Mouse (Mus musculus): ENCODE data around the gene Mxi1. TPM values are rescaled to one million over a fixed set of nuclear protein-coding genes. Genes with fewer than 3 reads are reported as not detected.
A peak's percentile ranks its signal among the peaks of the same experiment; 100 is the strongest.
"Not testable (repeated sequence)": the region's sequence is repeated elsewhere in the genome, so short reads cannot be mapped to it uniquely, and the experiment has no call there.

Gene Mxi1
- total RNA-seq, 2 experiments from 2014 or later = 66.9 to 77.8 TPM

DNA sequence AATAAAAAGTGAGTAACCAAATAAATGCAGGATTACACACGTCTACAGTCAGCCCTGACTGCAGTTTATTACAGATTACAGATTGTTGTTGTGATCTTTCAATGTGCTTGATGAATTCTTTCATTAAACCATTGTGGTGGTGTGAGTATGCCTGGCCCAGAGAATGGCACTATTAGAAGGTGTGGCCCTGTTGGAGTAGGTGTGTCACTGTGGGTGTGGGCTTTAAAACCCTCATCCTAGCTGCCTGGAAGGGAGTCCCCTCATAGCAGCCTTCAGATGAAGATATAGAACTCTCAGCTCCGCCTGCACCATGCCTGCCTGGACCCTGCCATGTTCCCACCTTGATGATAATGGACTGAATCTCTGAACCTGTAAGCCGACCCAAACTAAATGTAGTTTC is 84.6 kb downstream of the Mxi1 start:
- DNase-seq (ENCODE audit: low spot score in 2 of 2) = not testable (repeated sequence)

- not testable (repeated sequence) for DNase-seq (ENCODE audit: low spot score in 2 of 2)
Observed at GRCm38 (mm10) chr19:53395805-53396204, 85.5 kb downstream of the Mxi1 start.

DNA sequence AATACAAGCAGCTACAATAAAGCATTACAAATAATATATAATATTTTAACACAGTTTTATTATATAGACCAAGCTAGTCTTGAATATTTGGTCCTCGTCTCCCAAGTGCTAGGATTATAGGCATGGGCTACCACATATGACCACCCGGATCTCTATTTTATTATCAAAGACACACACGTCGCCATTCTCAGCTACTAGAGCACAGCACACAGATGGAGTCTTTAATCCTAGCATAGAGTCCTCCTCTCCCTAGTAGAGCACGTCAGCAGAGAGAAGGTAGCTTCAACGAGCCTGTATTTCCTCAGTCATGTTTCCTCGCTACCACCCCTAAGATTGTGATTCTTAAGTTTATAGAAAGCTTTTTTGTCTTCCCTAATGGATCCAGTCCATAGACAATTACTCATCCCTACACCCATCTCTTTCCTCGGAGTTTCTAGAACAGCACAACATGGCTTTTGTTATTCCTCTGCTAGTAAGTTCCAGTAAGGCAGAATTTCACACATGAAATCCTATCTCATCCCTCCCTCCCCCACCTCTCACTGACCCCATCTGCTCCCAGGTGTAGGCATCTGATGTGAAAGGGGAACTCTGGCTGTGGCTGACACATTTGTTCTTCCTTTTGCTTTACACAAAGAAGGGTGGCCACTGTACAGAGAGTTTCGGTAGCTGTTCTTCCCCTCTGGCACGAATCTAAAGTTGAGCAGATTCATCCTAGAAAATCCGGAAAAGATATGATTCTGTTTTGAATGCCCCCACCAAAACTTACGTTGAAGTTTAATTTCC is 87.3 kb downstream of the Mxi1 start:
- no peak for DNase-seq (ENCODE audit: low spot score in 2 of 2)

DNA sequence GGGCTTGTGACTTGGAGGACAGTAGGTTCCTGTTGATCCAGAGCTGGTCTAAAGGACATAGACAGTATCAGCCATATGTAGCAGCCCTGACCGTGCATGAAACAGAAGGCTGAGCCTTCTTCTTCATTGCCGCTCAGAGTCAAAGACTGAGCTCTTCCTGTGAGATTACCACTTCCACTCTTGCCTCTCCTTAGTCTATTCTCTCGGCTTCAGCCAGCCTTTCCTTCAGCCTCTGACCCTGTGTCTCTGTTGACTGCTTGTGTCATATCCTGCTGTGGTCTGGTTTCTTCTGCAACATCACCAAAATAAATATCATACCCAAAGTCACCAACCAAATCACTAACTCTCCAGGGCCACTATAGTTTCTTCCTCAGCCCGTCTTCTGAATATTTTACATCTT is 88.9 kb downstream of the Mxi1 start:
- no peak for DNase-seq (ENCODE audit: low spot score in 2 of 2)

- no peak for DNase-seq (ENCODE audit: low spot score in 2 of 2)
Observed at GRCm38 (mm10) chr19:53400332-53401110, 90.2 kb downstream of the Mxi1 start.

DNA sequence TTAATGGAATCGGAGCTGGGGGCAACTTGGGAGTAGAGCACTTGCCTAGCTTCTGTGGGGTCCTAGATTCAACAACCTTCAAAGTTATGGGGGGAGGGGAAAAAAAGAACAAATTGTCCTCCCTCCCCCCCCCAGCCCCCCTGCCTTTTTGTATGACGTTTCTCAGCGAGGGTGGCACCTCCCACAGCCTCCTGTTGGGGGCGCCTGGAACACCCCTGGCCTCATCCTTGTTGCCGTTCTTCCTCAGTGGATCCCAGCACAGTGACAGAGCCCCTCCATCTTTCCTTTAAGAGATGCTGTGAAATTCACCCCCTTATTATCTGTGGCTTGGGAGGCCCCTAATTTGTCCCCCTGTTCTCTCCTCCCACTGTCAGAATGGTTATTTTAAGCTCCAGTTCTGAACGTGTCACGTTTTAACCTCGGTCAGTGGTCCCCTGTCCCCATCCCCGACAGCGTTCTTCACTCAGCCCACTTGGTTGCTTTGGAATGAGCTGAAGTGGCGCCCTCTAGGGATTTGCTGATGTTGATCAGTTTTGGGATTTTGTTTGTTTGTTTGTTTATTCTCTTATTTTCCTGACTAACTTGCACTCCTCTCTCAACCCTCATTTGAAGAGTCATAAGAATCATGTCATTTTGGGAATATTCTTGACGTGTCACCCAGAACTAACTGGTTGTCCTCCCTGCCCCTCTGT is 92.6 kb downstream of the Mxi1 start:
- no peak for DNase-seq (ENCODE audit: low spot score in 2 of 2)

- peak in 1 of 2 experiments; percentile 63 for DNase-seq (ENCODE audit: low spot score in 2 of 2)
Observed at GRCm38 (mm10) chr19:53404219-53404836, 94.0 kb downstream of the Mxi1 start.

DNA sequence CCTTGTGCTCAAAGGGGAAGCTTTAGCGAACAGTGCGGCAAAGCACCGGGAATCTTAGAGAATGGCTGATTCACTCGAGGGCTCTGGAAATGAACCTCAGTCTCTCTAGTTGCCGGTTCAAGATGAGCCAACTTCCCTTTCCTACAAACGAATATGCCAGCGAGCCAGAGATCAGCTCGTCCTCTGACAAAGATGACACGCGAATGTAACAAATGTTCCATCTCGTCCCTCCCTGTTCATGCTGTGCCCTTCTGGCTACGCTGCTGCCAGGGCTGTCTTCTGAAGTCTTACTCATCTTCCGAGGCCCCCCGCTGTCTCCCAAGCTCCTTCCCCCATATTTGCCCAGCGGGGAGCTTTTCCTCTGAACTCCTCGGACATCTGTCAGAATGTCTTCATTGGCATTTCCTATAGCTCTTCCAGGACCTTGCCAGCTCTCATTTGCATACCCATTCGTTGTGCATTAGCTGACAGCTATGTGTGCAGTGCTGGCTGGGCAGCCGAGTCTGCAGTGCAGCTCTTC is 94.6 kb downstream of the Mxi1 start:
- no peak for DNase-seq (ENCODE audit: low spot score in 2 of 2)

DNA sequence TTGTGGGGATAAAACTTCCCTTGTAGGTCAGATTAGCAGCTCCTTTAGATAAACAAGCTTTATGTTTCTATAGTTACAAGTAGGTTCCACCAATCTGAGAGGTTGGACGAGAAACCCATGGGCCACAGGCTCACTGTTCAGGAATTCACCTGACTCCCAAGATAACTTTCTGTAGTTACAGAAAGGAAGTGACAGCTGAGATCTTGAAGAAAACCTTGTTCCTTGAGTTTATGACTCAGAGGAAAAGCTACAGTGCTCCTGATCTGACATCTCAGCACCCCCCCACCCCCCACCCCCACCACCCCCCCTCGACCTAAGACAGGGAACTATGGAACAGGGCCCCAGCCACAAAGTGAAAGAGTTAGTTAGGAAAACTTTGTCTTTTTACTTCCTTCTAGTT is 95.5 kb downstream of the Mxi1 start:
- DNase-seq (ENCODE audit: low spot score in 2 of 2) = no peak

GRCm38 (mm10) chr19:53407350-53407749 is 97.0 kb downstream of the Mxi1 start:
- no peak for DNase-seq (ENCODE audit: low spot score in 2 of 2)

DNA sequence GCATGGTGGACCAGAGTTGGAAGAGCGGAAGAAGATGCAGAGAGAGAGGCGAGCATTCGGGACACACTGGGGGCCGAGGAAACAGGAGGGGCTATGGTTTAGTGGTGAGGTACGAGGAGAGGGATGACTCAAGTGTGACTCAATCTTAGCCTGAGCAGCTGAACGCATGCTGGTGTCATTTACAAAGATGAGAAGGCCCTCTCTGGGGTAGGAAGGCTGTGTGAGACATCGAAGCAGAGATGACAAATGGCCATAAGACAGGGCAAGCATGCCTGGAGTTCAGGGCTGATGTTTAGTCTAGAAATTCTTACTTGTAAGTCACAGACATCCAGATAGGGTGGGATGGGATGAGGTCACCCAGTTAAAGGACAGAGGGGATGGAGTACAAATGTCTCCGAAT is 98.1 kb downstream of the Mxi1 start:
- DNase-seq (ENCODE audit: low spot score in 2 of 2) = no peak

DNA sequence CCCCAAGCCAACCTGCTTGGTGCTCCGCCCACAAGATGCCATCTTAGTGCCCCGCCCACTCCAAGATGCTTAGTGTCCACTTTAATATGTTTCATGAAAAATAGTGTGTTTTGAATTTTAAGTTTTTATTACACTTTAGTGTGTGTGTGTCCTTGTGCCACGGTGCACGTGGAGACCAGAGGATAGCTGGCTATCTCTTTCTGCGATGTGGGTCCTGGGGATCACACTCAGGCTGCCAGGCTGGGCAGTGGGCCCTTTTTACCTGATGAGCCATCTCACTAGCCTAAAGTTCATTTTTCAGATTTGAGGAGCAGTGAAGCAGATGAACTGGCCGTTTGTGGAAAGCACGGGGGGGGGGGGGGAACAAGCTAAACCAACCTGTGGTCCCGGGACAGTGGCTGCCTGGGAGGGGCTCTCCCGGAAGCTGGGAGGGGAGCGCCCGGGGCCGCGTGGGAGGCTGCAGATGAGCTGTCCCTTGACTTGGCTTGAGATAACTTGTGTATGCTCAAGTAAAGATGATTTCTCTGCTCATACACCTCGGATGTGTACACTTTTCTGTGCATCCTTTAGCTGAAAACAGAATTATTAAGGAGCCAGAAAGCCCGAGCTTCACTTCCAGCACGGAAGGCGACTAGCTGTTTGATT is 99.5 kb downstream of the Mxi1 start:
- no peak for DNase-seq (ENCODE audit: low spot score in 2 of 2)

DNA sequence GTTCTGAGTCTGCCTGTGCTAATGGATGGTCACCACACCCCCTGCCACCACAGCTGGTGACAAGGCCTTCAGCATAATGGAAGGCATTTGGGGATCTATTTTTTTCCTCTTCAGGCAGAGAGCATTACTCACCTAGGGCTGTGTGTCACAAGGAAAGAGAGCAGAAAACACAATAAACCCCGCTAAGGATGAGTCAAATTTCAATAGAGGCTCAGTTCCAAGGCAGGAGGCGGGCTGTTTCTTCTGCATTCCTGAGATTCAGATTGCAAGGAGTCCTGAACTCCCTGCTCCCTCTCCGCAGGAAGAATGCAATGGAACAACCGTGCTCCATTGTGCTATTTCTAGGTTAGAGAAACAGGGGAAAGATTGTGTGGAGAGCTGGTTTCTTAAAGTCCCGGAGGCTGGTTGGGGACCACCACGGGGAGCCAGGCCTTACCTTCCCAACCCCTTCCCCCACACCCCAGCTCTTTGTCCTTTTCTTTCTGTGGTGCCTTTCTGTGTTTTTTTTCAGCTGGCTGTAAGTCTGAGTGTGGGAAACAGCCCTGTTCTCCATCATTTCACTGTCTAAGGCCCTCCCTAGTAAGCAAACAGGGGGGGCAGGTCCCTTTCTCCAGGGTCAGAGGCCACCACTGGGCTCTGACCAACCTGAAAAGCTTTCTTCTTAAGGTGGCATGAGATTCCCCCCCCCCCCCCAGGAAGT is 102.0 kb downstream of the Mxi1 start:
- DNase-seq (ENCODE audit: low spot score in 2 of 2) = peak in 1 of 2 experiments; percentile 62

DNA sequence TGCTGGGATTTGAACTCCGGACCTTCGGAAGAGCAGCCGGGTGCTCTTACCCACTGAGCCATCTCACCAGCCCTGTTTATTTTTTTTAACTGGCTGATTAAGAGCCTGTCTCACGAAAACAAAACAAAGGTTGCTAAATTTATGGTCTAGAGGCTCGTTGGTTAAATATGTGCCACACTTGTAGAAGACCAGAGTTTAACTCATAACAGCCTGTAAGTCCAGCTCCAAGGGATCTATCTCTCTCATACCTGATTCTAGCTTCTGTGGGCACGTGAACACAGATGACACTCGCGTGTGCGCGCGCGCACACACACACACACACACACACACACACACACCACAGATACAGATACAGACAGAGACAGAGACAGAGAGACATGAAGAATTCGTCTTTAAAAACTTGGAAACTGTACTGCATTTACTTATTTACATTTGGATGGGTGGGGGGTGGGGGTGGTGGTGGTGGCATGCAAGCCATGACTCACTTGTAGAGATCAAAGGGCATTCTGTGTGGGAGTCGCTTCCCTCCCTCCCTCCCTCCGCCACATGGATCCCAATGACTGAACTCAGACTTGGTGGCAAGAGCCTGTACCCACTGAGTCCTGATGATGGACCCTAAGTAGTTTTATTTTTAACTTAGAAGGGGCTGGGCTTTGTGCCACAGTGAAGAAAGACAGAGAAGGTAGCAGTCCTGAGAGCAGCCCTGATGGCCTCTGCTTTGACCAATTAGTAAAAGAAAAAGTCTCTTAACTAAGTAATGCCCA is 103.5 kb downstream of the Mxi1 start:
- no peak for DNase-seq (ENCODE audit: low spot score in 2 of 2)

DNA sequence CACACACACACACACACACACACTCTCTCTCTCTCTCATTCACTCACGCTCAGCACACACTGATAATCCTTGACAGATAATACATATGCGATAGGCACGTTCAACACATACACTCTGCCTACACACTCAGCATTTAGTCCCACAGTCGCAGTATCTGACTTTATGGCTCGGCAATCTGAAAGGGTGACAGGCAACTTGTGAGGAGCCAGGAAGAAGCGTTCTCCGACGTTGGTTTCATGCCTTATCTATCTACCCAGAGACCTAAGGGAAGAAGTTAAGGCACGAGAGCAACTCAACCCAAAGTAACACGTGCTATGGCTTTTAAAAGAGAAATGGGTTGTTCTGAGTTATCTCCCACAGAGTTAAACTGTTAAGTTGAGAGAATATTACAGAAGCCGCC is 104.3 kb downstream of the Mxi1 start:
- no peak for DNase-seq (ENCODE audit: low spot score in 2 of 2)

DNA sequence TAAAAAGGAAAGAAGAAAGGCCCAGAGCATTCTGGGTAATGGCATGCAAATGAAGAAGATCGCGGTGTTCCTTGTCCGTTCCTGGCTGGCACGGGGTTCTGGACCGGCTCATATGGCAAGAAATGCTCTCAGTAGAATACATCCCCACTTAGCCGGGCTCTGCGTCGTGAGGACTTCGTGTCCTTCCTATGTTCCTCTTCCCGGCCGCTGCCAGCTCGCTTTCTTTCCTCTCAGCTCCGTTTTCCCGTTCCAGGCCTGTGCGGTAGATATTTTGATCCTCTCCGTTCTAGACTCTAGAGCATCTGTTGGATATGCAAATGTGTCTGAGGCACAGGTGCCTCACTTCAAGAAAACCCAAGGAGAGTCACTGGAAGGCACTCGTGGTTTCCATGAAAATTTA is 104.9 kb downstream of the Mxi1 start:
- peak in 1 of 2 experiments; percentile 75 for DNase-seq (ENCODE audit: low spot score in 2 of 2)

DNA sequence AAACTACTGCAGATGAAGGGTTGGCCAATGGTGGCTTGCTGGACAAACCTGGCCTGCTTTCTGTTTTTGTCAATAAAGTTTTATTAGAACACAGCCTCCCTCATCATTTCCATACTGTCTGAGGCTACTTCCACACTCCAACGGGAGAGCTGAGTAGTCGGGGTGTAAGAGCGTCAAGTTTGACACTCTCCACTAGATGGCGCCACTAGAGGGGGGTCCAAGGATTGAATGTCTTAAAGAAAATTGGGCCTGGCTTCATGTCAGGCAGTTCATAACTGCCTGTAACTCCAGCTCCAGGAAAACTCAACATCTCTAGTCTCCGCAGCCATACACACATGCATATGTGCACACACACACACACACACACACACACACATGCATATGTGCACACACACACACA is 109.5 kb downstream of the Mxi1 start:
- no peak for DNase-seq (ENCODE audit: low spot score in 2 of 2)

DNA sequence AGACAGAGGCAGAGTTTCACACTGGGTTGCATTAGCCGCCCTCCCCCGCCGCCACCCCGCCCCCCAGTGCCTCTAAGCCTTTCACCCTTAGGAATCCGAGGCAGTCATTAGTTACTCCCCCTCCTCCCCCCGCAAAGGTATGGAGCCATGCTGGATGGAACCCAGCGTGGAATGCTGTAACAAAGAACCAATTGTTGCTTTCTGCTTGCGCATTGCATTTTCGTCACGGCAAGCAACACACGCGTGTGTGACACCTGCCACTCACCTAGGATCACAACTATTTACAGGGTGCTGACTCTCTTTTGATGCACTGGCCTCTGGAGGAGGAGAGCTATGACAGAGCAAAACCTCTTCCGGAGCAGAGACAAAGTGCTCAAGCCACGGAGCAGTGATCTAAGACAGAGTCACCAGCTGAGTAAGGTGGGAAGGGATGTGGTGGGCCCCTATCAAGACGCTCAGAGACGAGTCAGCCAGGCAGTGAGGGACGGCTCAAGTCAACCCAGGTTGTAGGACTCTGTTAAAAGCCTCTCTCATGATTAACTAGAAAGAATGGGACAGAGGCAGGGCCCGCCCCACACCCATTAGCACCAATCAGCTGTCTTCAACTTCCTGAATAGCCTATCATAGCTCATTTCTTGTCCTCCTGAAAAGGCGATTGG is 110.7 kb downstream of the Mxi1 start:
- DNase-seq (ENCODE audit: low spot score in 2 of 2) = peak in 1 of 2 experiments; percentile 72
